Mouse (Mus musculus) C2C12 (cell line): Measurements from ENCODE around the gene Gjc1.

Experiments used
- CTCF ChIP-seq: IDR thresholded peaks from one replicate; pipeline ENCODE4 v1.5.1; 2011; ENCODE audit not compliant: control insufficient read depth, insufficient read depth, insufficient read length
- MAX ChIP-seq: IDR thresholded peaks from one replicate; pipeline ENCODE4 v1.6.1; 2011; ENCODE audit warnings: mild to moderate bottlenecking, control low read depth

DNA sequence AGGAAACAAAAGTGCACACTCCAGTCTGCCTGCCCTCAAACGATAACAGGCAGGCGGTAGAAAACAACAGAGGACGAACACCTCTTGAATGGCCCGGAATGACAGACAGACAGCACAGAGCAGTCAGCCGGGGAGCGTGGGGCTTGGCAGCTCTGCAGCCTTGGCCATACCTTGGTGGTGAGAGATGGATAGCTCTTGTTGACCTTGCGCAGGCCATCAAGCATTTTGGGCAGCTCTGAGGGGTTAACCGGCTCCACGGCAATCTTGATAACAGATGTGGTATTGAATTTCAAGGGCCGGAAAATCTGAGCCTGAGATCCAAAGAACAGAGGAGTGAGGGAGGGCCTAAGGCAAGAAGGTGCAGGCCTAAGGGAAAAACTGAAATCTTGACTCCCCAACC is 26.4 kb upstream of the Gjc1 start:
- TF ChIP-seq CTCF (no peak), MAX (no peak)
